Mouse (Mus musculus): ENCODE measurements around the gene Auts2.
A peak's percentile ranks its signal among the peaks of the same experiment; 100 is the strongest.

The Auts2 gene

DNA sequence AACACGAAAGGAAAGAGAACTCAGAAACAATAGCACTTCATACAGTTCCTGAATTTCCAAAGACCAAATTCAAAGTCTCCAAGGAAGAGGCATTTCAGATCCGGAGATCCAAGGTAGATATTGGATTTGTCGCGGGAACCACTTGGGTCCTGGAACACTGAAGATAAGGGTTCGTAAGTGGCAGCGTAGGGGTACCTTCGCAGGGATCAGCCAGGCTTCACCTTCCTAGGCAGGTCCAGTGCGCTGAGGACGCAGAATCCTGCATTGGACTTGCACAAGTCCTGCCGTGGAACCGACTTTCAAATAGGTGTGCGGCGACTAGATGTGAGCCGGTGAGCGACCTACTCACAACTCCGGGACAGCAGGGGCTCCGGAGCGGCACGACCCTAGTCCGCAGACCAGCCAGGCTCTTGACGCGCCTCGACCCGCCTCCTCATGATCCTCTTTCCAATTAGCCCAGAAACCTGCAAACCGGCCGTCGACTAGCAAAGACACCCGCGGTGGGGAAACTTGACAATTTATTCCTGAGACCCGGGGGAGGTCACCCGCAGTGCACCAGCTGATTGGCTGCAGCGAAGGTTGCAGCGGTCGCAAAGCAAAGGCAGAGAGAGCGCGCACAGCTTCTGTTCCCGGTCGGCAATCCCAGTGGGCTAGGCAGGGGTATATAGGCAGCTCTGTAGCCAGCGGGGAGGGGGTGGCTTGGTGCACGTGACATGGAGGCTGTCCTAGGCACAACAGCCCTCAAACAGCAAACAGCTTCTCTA, 926.8 kb downstream of the Auts2 start:
- no peak for DNase-seq (ENCODE audit: low spot score in 2 of 2)

DNA sequence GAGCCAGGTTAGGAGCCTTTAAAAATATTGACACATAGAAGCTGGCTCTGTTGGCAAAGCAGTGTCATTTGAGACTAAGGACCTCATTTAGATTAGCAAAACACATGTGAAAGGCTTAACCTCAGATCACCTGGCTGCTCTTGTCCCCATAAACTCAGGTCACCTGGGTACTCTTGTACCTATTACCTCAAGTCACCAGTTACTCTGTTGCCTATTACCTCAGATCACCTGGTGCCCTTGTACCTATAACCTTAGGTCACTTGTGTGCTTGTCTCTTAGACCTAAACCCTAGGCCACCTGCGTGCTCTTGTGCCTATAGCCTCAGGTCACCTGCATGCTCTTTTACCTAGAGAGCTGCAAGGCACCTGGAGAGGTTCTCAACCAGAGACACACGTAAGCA, 928.9 kb downstream of the Auts2 start:
- DNase-seq (ENCODE audit: low spot score in 2 of 2) = no peak

DNA sequence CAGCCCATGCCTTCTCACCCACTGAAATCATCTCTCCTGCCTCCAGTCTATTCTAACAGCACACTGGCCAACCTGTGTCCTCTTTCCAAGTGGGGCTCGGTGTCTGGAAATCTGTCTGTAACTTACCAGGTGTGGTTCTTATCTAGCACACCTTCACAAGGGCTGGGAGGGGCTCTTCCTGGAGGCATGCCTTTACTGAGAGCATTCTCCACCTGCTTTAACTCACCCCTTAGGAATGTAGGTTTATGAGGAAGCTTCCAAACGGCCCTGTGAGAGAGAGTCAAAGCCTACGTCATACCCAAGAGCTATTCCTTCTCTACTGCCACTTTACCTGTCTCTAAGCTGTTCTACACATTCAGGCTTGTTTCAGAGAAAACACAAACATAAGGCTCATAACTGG, 929.8 kb downstream of the Auts2 start:
- no peak for DNase-seq (ENCODE audit: low spot score in 2 of 2)

DNA sequence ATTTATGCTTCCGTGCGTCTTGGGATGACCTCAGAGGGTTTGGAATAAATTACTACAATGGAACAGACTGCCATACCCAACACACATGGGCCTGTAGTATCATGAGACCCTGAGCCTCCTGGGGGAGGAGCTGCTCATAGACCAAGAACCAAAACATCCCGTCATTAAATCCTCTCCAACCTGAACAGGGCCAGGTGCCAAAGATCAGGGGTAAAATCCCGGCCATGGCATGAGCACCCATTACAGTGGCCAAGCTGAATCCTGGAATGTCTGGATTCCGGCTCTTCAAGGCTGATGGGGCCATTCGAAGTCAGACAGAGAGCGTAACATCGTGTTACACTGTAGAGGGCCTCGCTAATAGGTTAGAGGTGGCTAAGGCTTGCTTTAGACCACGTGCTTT, 932.4 kb downstream of the Auts2 start:
- DNase-seq (ENCODE audit: low spot score in 2 of 2) = no peak

DNA sequence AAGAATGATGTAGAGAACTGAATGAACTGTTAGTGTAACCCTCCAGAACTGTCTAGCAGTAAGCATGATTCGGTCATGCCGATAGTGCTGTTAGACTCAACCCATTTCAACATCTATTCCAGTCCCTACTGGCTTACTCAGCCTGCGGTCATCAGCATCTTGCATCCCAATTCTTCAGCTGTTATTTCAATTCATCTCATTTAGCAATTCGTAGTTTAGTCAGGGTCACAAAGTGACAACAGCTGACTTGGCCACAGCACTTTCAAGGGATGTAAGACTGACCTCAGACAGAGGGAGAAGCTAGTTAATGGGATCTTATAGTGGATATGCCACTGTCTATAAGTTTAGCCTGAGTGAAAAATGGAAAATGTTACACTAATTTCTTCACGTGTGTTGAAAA, 936.4 kb downstream of the Auts2 start:
- DNase-seq (ENCODE audit: low spot score in 2 of 2) = no peak

DNA sequence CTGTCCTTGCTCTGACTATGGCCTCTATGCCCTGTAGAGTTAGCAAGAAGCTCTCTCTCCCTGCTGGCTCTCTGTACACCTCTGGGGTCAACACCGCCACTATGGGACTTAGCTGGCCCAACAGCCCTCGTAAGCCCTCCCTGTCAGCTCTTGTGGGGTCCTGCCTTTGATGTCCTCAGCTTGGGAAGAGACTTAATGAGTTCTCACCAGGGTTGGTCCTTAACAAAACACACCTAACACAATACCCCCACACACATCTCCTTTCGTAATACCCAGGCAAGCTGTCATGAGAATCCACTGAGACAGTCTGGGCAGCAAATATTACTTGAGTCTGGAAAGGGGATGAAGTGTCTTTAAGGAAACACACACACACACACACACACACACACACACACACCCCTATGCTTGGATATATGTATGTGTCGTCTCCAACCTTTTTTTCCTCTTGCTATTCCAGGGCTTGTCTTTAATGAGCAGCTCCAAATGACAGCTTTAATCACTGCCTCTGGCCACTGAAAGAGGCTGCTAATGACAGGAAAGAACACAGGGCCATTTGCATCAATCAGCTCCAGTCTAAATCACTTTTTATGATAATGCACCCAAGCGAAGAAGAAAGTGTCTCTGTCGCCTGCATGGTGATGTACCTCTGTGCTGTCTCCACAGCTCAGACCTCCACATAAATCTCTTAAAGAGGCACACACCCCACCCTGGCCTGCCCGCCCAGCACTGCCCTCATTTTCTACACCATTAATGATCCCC, 941.0 kb downstream of the Auts2 start:
- no peak for DNase-seq (ENCODE audit: low spot score in 2 of 2)

DNA sequence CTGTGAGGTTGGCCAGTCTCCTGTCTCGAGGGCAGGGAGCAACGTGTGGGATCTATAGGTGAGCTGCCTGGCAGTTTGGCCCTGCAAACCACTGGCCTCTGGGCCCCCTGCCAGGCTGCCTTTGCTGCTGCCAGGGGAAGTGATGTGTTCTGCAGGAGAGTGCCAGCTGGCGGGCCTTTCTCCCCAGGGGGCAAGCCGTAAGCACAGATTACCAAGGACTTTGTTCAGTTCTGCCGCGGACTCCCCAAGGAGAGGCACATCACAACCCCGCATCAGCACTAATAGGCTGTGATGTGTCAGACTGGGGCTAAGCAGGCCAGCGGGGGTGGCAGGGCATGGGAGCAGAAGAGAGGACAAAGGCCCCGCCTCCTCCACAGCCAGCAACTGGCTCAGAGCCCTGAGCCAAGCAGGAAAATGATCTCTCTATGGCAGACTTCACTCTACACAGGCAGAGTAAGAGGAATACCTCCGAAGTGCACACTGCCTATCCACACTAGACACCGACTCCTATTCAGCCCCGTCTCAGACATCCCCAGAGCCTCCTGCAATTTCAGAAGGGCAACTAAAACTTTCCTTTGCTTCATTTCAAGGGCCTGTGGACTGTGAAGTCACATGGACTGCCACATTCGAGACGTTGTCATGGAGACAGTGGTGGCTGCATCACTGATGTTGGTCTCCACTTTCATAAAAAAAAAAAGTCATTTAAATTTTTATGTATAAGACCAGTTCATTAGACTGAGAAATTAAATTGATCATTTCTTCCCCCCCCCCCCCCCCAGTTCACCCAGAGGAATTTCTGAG, 942.6 kb downstream of the Auts2 start:
- DNase-seq (ENCODE audit: low spot score in 2 of 2) = peak in 1 of 2 experiments; percentile 32

DNA sequence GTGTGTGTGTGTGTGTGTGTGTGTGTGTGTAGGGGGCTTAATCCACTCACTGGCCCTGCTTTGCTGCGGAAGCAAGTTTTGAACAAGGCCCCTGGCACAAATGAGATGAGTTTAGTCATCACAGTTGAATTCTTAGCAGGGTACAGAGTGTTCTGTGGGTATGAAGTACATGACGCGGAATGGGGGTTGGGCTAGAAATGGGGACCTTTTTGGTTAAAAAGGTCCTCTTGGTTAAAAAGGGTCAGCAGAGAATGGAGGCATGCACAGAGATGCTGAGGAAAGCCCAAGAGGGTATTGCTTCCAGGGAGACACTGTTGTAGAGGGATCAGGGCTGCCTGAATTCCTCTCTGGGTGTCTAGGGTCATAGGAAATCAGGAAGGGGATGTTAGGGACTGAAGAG, 945.6 kb downstream of the Auts2 start:
- DNase-seq (ENCODE audit: low spot score in 2 of 2) = no peak

DNA sequence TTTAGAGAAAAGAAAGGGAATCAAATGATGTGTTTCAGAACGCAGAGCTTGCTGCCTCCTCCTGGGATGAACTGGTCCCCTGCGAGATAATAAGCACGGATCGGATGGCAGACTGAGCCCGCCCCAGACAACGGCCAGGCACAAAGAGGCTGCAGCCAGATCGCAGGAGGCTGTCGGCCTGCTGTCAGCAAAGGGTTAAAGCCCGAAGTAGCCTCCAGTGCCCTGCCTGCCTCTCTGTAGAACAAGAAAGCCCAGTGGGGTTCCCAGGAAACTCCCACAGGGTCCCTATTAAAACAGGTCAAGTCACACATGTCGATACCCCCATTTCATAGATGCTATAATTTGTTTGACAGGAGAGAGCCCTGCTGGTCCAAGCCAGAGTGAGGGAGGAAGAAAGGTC, 946.6 kb downstream of the Auts2 start:
- DNase-seq (ENCODE audit: low spot score in 2 of 2) = no peak

DNA sequence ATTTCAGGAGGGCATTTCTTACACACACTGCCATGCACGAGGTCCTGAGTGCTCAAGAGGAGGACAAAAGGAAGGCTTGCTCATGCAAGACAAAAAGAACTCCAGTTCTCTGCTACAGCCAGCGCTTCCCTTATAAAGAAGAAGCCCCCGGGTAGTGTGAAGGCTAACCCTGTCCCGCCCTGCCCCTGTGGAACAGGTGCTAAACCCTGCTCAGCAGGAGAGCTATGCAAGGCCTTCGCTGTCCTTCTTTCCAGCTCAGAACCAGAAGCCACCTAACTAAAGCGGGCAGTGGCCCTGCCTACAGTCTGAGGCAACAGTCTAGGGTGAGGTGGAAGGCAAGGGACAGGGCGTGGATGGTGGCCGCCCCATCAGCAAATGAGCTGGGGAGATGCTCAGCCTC, 947.4 kb downstream of the Auts2 start:
- DNase-seq (ENCODE audit: low spot score in 2 of 2) = no peak

DNA sequence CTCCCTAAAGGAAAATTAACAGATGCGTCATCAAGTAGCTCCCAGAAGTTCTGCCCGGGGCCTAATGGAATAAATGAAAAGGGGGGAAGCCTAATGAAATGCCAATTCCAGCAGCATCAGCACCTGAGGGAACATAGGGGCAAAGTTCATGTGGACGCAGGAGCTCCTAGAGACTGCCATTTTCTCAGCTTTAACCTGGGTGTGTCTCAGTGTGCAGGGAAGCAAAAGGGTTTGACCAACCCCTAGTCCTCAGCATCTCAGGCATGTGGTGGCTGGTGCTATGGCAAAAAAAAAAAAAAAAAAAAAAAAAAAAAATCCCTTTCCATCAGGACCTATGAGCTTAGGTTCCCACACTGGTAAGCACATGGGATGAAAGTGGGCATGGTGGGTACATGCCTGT, 948.5 kb downstream of the Auts2 start:
- no peak for DNase-seq (ENCODE audit: low spot score in 2 of 2)

DNA sequence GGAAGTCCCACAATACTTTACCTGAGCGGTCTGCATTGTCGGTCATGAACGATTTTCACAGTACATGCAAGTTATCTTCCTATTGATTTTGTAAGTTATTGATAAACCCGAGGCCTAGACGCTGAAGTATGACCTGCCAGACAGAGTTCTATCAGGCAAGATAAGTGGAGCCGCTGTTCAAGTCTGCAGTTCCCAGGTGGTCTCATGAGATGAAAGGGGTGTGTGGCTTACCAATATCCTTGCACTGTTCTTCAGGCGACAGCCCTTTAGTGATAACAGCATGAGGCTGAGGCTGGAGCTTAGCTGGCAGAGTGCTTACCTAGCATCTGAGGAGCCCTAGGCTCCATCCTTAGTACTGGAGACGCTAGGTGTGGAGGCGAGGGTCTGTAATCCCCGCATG, 949.9 kb downstream of the Auts2 start:
- DNase-seq (ENCODE audit: low spot score in 2 of 2) = no peak

DNA sequence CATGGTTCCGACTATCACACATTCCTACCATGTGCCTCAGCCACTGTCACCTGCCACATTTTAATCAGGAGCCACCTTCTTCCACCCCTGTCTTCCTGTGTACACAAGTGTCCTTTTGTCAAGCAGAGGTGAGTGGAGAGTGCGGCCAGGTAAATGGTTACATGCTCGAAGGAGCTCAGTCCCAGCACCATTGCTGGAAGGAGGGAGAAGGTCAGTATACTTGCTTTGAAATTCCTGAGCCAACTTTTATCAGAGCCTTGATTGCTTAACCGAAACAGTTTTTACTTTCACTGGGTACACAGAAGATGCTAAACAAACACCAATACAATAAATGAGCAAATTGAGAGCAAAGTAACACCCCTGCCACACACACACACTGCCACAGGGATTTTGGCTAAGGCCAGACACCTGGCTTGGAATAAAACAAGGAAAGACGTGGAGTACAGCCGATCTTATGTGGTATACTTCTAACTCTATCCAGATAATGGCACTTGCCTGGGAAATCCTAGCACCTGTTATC, 953.1 kb downstream of the Auts2 start:
- DNase-seq (ENCODE audit: low spot score in 2 of 2) = no peak

DNA sequence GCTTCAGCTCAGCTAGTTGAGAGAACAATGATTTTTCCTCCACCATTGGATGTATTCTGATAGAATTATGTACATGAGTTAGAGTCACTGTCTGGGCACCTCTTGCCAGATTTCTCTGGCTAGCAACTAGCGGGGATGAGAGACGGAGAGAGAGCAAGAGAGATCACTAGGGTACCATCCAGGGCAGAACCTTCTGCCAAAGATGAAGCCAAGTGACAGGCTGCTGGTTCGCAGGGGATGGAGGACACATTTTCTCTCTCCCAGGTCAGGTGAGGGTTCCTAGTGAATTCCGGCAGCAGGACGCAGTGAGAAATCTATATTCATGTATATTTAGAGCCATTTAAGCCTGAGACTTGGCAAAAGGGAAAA, 956.8 kb downstream of the Auts2 start:
- DNase-seq (ENCODE audit: low spot score in 2 of 2) = no peak

DNA sequence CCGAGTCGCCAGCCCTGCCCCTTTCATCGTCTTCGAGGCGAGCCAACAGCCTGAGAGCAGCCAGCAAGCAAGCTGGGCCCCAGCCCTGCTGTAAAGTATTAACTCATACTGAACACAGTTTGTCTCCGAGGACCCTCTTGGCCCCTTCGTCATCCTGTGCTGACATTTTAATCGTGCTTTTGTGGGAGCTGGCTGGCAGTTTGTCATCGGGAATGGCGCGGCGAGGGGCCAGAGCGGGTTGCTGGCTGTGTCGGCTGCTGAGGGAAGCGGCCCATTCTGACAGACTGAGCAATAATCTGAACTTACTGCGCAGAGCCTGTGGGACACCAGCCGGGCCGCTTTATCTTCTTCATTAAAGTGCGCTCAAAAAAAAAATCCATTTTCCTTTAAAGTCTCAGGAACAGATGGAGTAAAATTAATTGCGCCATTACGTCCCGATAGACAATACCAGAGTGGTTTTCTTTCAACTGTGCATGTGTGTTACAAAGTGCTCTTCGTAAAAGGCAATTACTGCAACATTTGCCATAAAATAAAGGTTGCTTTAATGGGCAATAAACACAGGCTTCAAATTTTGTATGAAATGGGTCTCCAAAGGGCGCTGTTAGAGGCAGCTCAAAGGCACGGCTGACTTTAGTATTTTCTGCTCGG, 957.3 kb downstream of the Auts2 start:
- DNase-seq (ENCODE audit: low spot score in 2 of 2) = no peak

DNA sequence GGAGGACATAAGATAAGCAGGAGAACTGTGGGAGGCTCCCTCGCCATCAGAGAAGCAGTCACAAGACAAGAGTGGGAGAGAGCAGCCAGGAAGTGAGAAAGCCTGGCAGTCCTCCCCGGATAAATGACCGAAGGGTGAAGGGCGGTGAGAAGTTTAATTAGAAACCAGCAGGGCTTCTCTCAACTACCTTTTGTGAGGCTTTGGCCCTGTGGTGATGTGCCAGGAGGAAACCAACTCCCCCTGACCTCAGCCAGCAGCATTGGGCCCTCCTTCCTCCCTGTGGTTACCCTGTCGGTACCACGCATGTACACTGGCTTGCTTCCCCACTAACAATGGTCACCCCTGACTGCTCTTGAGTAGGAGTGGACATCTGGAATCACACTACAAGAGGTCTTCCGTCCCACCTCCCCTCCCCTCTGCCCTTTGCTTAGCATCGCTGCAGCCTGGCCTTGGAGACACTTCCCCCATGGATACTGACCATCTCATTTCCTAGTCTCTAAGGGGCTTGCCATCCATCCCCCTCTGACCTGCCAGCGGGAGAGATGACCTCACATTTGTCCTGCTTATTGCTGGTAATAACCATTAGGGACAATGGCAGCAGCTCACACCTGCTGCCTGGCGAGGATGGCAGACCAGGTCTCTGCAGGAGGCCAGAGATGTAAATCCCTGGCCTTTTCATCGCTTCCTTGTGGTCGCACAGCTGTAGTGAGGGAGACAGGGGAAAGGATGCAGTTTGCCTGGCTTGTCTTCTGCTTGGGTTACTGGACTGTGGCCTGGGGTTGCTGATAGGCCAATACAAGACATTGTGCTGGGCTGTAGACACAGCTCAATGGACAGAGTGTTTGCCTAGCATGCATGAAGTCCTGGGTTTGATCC, 958.6 kb downstream of the Auts2 start:
- no peak for DNase-seq (ENCODE audit: low spot score in 2 of 2)

DNA sequence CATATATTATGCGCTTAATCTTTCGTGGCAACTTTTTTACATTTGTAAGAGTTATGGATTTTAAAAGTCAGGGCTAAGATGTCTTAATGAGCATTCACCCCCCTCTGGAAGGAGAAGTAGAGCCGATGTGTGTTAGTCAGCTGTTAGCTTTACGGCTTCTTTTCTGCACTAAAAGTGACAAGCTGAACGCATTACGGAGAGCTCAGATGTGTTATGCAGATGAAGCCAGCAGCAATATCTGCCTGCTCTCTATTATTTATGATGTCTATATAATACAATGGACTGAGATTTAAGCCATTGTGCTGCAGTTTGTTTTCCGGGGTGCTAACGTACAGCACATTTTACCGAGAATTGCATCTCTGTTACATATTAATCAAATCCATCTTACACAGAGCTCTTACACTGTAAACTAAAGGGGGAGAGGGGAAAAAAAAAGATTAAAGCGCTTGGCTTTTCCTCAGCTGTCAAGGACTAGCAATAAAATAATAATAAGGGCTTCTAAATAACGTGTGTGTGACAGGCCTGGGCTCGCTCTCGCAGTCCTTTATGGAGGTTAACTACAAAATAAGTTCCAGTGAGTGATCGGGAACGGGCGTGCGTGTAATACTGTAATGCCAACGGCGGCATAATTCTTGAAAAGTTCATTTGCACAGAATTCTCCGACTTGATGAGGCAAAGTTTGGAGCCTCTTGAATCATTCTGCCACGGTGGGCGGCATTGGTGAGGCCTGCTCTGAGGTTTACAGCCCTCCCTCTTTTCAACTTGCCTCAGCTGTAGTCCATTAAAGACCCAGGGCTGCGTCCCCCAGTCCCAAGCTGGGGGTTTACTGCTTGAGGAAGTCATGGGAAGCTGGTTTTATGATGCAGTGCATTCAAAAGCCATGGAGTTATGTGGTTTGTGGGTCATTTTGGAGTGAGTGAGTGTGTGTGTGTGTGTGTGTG, 961.8 kb downstream of the Auts2 start:
- DNase-seq (ENCODE audit: low spot score in 2 of 2) = no peak

DNA sequence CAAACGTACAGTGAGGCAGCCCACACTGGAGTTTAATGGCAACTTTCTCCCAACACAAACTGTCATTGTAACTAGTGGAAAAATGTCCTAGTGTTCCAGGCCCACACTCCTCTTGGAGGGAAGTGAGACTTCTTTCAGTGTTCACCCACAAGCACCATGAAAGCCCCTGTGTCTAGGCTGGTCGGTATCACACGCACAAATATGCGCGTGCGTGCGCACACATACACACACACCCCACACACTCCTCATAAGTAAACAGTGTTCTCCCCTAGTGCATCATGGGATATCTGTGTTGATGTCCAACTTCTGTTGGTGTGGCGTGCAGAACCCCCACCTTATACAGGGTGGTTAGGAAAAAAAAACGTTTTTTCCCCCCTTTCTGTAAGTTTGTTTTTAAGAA, 964.4 kb downstream of the Auts2 start:
- DNase-seq (ENCODE audit: low spot score in 2 of 2) = no peak

DNA sequence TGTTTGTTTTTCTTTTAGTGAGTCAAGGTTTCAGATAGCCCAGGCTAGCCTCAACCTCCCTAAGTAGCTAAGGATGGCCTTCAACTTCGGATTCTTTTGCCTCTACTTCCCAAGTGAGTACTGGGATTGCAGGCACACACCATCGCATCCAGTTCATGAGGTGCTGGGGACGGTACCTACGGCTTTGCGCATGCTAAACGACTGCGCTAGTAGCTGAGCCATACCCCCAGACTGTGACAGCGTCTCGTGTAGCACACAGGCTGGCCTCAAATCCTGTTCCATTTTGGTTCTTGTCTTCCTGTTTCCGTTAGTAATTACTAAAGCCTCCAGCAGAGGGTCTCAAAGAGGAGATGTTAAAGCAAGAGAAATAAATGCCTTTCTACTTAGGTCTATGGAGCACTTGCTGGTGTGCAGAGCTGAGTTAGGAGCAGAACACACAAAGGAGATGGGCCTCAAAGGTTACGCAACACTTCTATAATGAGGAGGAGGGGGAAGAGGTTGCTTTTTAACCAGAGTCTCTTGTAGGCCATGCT, 967.3 kb downstream of the Auts2 start:
- DNase-seq (ENCODE audit: low spot score in 2 of 2) = no peak

DNA sequence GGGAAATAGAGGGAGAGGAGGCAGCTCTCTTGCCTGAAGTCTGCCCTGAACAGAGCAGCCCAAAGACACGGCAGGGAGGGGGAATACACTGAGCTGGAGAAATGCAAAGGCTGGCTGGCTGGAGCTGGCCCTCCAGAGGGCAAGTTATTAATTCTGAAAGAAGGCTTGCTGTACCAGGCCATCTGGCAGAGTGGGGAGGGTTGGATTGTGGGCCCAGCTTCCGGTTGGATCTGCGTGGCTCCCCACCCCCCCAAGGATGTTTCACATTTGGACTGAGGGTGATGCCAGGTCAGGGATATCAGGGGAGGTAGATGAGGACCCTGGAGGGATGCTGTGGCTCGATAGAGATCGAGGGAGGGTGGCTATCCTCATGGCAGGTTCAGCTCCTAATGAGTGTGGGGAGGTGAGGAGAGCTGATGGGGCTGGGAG, 968.0 kb downstream of the Auts2 start:
- DNase-seq (ENCODE audit: low spot score in 2 of 2) = no peak
